Mouse (Mus musculus) T-helper 17 cell (primary cell): ENCODE measurements around the gene Mpst.

ENCODE experiments used
- in situ Hi-C, 2 experiments: fragments of 300-600 bp; cut with MboI, MseI; formaldehyde crosslinking; loops; 1 replicate in 1 of 2; 2 replicates in 1 of 2; pipeline ENCODE4 v1.15.1; 2025; ENCODE audit warnings: high pct_unique_total_duplicates in 2 of 2

Gene Mpst

GRCm38 (mm10) chr15:78436380-78437192 is 30.4 kb downstream of the Mpst start:
- in situ Hi-C loops: no loop called here

GRCm38 (mm10) chr15:78437237-78438017 is 31.2 kb downstream of the Mpst start:
- in situ Hi-C loops: no loop called here

- in situ Hi-C loops: no loop called here
These were observed 31.8 kb downstream of the Mpst start for GRCm38 (mm10) chr15:78438018-78438394.

GRCm38 (mm10) chr15:78438505-78438904 is 32.3 kb downstream of the Mpst start:
- in situ Hi-C loops: no loop called here

GRCm38 (mm10) chr15:78438973-78439372 is 32.8 kb downstream of the Mpst start:
- in situ Hi-C loops: no loop called here

- in situ Hi-C loops: loop anchor here (5.0 kb wide), 2 partner anchors 95 to 300 kb away; no protein-coding TSS in a partner anchor
These were observed 36.0 kb downstream of the Mpst start for GRCm38 (mm10) chr15:78442231-78442630.

GRCm38 (mm10) chr15:78443857-78444256 is 37.6 kb downstream of the Mpst start:
- in situ Hi-C loops: loop anchor here (5.0 kb wide), 2 partner anchors 93 to 298 kb away; no protein-coding TSS in a partner anchor

GRCm38 (mm10) chr15:78447121-78447520 is 40.9 kb downstream of the Mpst start:
- in situ Hi-C loops: loop anchor here (5.0 kb wide), 2 partner anchors 35 to 90 kb away; no protein-coding TSS in a partner anchor

GRCm38 (mm10) chr15:78447746-78448535 is 41.7 kb downstream of the Mpst start:
- in situ Hi-C loops: loop anchor here (5.0 kb wide), 2 partner anchors 34 to 89 kb away; no protein-coding TSS in a partner anchor

GRCm38 (mm10) chr15:78449131-78449530 is 42.9 kb downstream of the Mpst start:
- in situ Hi-C loops: loop anchor here (5.0 kb wide), 2 partner anchors 33 to 88 kb away; no protein-coding TSS in a partner anchor

GRCm38 (mm10) chr15:78449694-78450418 is 43.6 kb downstream of the Mpst start:
- in situ Hi-C loops: loop anchor here (5.0 kb wide), 2 partner anchors 32 to 87 kb away; no protein-coding TSS in a partner anchor

- in situ Hi-C loops: no loop called here
These were observed 44.2 kb downstream of the Mpst start for GRCm38 (mm10) chr15:78450419-78450768.

GRCm38 (mm10) chr15:78451201-78451600 is 45.0 kb downstream of the Mpst start:
- in situ Hi-C loops: no loop called here

GRCm38 (mm10) chr15:78452929-78453328 is 46.7 kb downstream of the Mpst start:
- in situ Hi-C loops: no loop called here

GRCm38 (mm10) chr15:78455168-78455567 is 49.0 kb downstream of the Mpst start:
- in situ Hi-C loops: no loop called here

- in situ Hi-C loops: no loop called here
These were observed 49.8 kb downstream of the Mpst start for GRCm38 (mm10) chr15:78456051-78456450.

GRCm38 (mm10) chr15:78457193-78457592 is 51.0 kb downstream of the Mpst start:
- in situ Hi-C loops: no loop called here

GRCm38 (mm10) chr15:78462981-78463380 is 56.8 kb downstream of the Mpst start:
- in situ Hi-C loops: no loop called here
